In genomic region chr12:84801532-84802110, GRCm38 (mm10) we compare ENCODE assay signal across 20 mouse cellular contexts. TPM values are rescaled to one million over a fixed set of nuclear protein-coding genes. Genes with fewer than 3 reads are reported as not detected.
A peak's percentile ranks its signal among the peaks of the same experiment; 100 is the strongest.
DNase-seq lines count a peak whose midpoint lies in the region; ATAC-seq and TF ChIP-seq lines count a peak whose summit lies in the region.
"Had no signal": no experiment of that assay in that cellular context is flagged by ENCODE, and none has a peak within 500 bp of the region (broad histone marks: within the 10 kb centered on the region; RNA-seq: fewer than 3 reads in every experiment).

No protein-coding gene starts in this region.

- intact Hi-C loops in gastrocnemius, postnatal 14 days (cut with DNase I; ENCODE audit: low total_unique reads): no loop called here
- intact Hi-C loops in gastrocnemius, postnatal 36 days (cut with DNase I): no loop called here

- no peak for ATAC-seq in lung, embryonic 15.5 days (ENCODE audit: borderline replicate concordance, extremely low read depth, low FRiP score, low TSS enrichment)
- ATAC-seq: forebrain, postnatal 0 days; intestine, embryonic 16.5 days; Patski had no signal

- peak overlapping the region; percentile 38 for H3K27ac ChIP-seq in lung, embryonic 15.5 days
- H3K27ac ChIP-seq: embryonic facial prominence, embryonic 13.5 days; forebrain, embryonic 12.5 days; heart, embryonic 15.5 days; hindbrain, embryonic 15.5 days had no signal

- H3K9me3 ChIP-seq in lung, embryonic 15.5 days: no peaks in the 10 kb centered on the region
- H3K9me3 ChIP-seq: embryonic facial prominence, embryonic 13.5 days; forebrain, embryonic 12.5 days; heart, embryonic 15.5 days; hindbrain, embryonic 15.5 days had no signal

- no peak overlapping the region for H3ac ChIP-seq in myocyte (ENCODE audit: control insufficient read depth, insufficient read length)

- no peaks in the 10 kb centered on the region for H3K79me2 ChIP-seq in myocyte (ENCODE audit: control insufficient read depth, insufficient read depth)

- TF ChIP-seq POLR2A in myocyte (IDR thresholded peaks at IDR 0.05; ENCODE audit: insufficient read length, low read depth): no peak

- no peak overlapping the region for H3K4me2 ChIP-seq in lung, embryonic 15.5 days
- no peak overlapping the region for H3K4me2 ChIP-seq in myocyte (ENCODE audit: low read depth)
- H3K4me2 ChIP-seq: embryonic facial prominence, embryonic 13.5 days; forebrain, embryonic 12.5 days; heart, embryonic 15.5 days; hindbrain, embryonic 15.5 days had no signal

- H3K4me3 ChIP-seq in lung, embryonic 15.5 days: no peak overlapping the region
- no peak overlapping the region for H3K4me3 ChIP-seq in myocyte
- H3K4me3 ChIP-seq: embryonic facial prominence, embryonic 13.5 days; forebrain, embryonic 12.5 days; heart, embryonic 15.5 days; hindbrain, embryonic 15.5 days had no signal

- 74% methylated on average over 13 of the region's 13 CpGs for WGBS in lung, embryonic 15.5 days

- H3K4me1 ChIP-seq in lung, embryonic 15.5 days: peaks cover 28% of the 10 kb centered on the region
- H3K4me1 ChIP-seq: forebrain, embryonic 12.5 days; hindbrain, embryonic 15.5 days had no signal

- H3K9ac ChIP-seq in lung, embryonic 15.5 days: no peak overlapping the region
- H3K9ac ChIP-seq: embryonic facial prominence, embryonic 13.5 days; forebrain, embryonic 12.5 days; forebrain, postnatal 0 days; heart, embryonic 15.5 days; hindbrain, embryonic 15.5 days had no signal

- H3K36me3 ChIP-seq in lung, embryonic 15.5 days: no peaks in the 10 kb centered on the region
- H3K36me3 ChIP-seq in myocyte (ENCODE audit: control insufficient read depth, insufficient read depth): peaks cover 4% of the 10 kb centered on the region
- H3K36me3 ChIP-seq: embryonic facial prominence, embryonic 13.5 days; forebrain, embryonic 12.5 days; heart, embryonic 15.5 days; hindbrain, embryonic 15.5 days had no signal

- peak; percentile 23 for DNase-seq in adrenal gland, adult 2 months
- DNase-seq in adrenal gland, adult 18-20 months (ENCODE audit: low spot score in 2 of 2): no peak
- peak; percentile 27 for DNase-seq in gastrocnemius, postnatal 14 days
- DNase-seq in gastrocnemius, postnatal 36 days: no peak
- no peak for DNase-seq in lung, postnatal 14 days
- DNase-seq in kidney, adult 11 months: no peak
- DNase-seq: cerebellum, adult 18-20 months; cerebellum, adult 9-11 months; cerebellum, postnatal 36 days; forebrain, postnatal 0 days; heart, postnatal 36 days; kidney, adult 9 months had no signal

- no peaks in the 10 kb centered on the region for H3K27me3 ChIP-seq in lung, embryonic 15.5 days
- no peaks in the 10 kb centered on the region for H3K27me3 ChIP-seq in myocyte (ENCODE audit: control insufficient read depth, insufficient read depth, insufficient read length)
- H3K27me3 ChIP-seq: embryonic facial prominence, embryonic 13.5 days; forebrain, embryonic 12.5 days; hindbrain, embryonic 15.5 days; Patski had no signal

TF ChIP-seq in myocyte, 11 proteins besides CTCF, POLR2A, EP300 and RAD21:
- TF ChIP-seq SRF (IDR thresholded peaks at IDR 0.05; ENCODE audit: control insufficient read depth, insufficient read length, low read depth) (no peak), MYOD1 (IDR thresholded peaks at IDR 0.05; ENCODE audit: control insufficient read depth in 1 of 3, insufficient read length in 2 of 3, low read depth in 2 of 3) (peak in 1 of 3 experiments; percentile 76), E2F4 (IDR thresholded peaks at IDR 0.05; ENCODE audit: insufficient read depth) (no peak), REST (IDR thresholded peaks at IDR 0.05; ENCODE audit: insufficient read depth, insufficient read length) (no peak), TCF3 (IDR thresholded peaks at IDR 0.05; ENCODE audit: insufficient read length, low read depth) (no peak), MAX (IDR thresholded peaks at IDR 0.05; ENCODE audit: low read depth) (no peak), MYOG (IDR thresholded peaks at IDR 0.05; ENCODE audit: control insufficient read depth in 1 of 3, insufficient read depth in 1 of 3, insufficient read length in 2 of 3, low read depth in 2 of 3) (peak; percentile 21 to 75 (median 29)), USF1 (IDR thresholded peaks at IDR 0.05; ENCODE audit: low read depth) (no peak), CEBPB (IDR thresholded peaks at IDR 0.05; ENCODE audit: insufficient read depth, poor library complexity, severe bottlenecking) (no peak), TCF12 (IDR thresholded peaks at IDR 0.05; ENCODE audit: insufficient read depth, poor library complexity, severe bottlenecking) (no peak), POLR2AphosphoS2 (IDR thresholded peaks at IDR 0.05; ENCODE audit: insufficient read length, low read depth) (no peak)
TF ChIP-seq in myocyte: peak in this region for 2.

RNA-seq across cellular contexts. Expression of gene Isca2, which starts 28.6 kb away (rescaled TPM):
- 10 to 100 TPM; 76.0 to 80.8 TPM for total RNA-seq in adrenal gland, adult 2 months (2021)
- polyA plus RNA-seq in adrenal gland, adult 2 months (2012; rRNA removed): 42.1 and 54.5 TPM in 2 replicates
- total RNA-seq in adrenal gland, adult 18-20 months (2021): 10 to 100 TPM; 65.2 to 77.7 TPM
- total RNA-seq in gastrocnemius, postnatal 14 days (2021): 10 to 100 TPM; 47.4 to 50.7 TPM
- total RNA-seq in gastrocnemius, postnatal 36 days (2021): 10 to 100 TPM; 39.0 to 42.6 TPM
- polyA plus RNA-seq in lung, embryonic 15.5 days (2015; fragmentation: Nextera tagmentation; extraction: Ambion mirVana): 130 and 136 TPM in 2 replicates
- polyA plus RNA-seq in myocyte (2012; fragmentation: generic; extraction: Trizol): 51.2 TPM

RNA-seq across cellular contexts. Expression of gene Npc2, which starts 28.7 kb away (rescaled TPM):
- total RNA-seq in adrenal gland, adult 2 months (2021): 100 to 1,000 TPM in 1 of 2 experiments, 10 to 100 TPM in 1; 85.4 to 100 TPM
- 126 and 165 TPM in 2 replicates for polyA plus RNA-seq in adrenal gland, adult 2 months (2012; rRNA removed)
- total RNA-seq in adrenal gland, adult 18-20 months (2021): 100 to 1,000 TPM in 1 of 2 experiments, 10 to 100 TPM in 1; 83.8 to 128 TPM
- total RNA-seq in gastrocnemius, postnatal 14 days (2021): 10 to 100 TPM; 18.0 to 20.0 TPM
- 10 to 100 TPM; 12.7 to 14.1 TPM for total RNA-seq in gastrocnemius, postnatal 36 days (2021)
- 150 and 162 TPM in 2 replicates for polyA plus RNA-seq in lung, embryonic 15.5 days (2015; fragmentation: Nextera tagmentation; extraction: Ambion mirVana)
- 188 TPM for polyA plus RNA-seq in myocyte (2012; fragmentation: generic; extraction: Trizol)

Comparison
In these comparisons a context has a peak if more than half of its experiments do, and no peak if none do; other contexts are left out.
1. DNase-seq: peak in adrenal gland, adult 2 months (single experiment) and gastrocnemius, postnatal 14 days (single experiment); none in adrenal gland, adult 18-20 months (0 of 2), gastrocnemius, postnatal 36 days (0 of 2), lung, postnatal 14 days (single experiment) and kidney, adult 11 months (single experiment).
2. RNA of gene Npc2, which starts 28.7 kb away (total RNA-seq): 83.8 to 128 TPM in adrenal gland, adult 18-20 months and 85.4 to 100 TPM in adrenal gland, adult 2 months; 18.0 to 20.0 TPM in gastrocnemius, postnatal 14 days and 12.7 to 14.1 TPM in gastrocnemius, postnatal 36 days; every median in the first group is over 4 times any median in the second.